Mouse (Mus musculus) megakaryocyte, embryonic 14.5 days (primary cell): Measurements from ENCODE around the gene Lbh.

Experiments
- FLI1 ChIP-seq: IDR thresholded peaks from 2 replicates; pipeline ENCODE4 v1.6.1; 2012; ENCODE audit warnings: low read length, inconsistent platforms, mixed read lengths
- GATA1 ChIP-seq: IDR thresholded peaks from 3 replicates; pipeline ENCODE4 v1.6.1; 2012; ENCODE audit warnings: mixed read lengths, low read length, inconsistent platforms, borderline replicate concordance

DNA sequence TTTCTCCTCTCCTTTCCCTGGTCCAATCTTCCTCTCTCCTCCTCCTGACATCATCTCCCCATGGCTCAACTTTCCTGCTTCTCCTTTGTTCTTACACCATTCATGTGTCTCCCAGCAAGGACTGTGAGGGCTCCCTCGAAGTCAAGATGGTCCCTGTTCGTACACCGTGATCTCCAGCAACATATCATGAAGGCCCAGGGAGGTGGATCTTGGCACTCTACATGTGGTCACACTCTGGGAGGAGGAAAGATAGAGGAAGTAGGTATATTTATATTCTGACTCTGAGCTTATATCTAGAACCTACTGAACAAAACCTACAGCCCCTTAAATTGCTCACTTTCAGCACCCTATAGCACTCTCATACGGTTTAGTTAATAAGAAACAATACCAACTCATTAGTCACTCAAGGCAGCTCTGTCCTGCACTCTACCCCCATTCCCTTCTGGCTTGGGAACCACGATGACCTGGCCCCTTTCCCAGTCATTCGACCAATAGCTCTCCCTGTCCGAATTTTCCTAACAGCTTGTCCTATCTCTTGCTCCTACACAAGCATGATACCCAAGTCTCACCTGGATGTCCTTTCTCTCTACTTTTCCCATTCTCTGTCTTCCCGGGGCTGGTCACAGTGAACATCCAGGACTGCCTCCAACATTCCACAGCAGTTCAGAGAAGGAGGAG is 44.0 kb downstream of the Lbh start:
- TF ChIP-seq GATA1 (no peak), FLI1 (no peak)
